Mouse (Mus musculus) layer of hippocampus, postnatal 25 days (tissue): ENCODE measurements around the gene Cryba4. TPM values are rescaled to one million over a fixed set of nuclear protein-coding genes. Genes with fewer than 3 reads are reported as not detected.

ENCODE experiments used
- DNase-seq, 2 experiments: peaks; one replicate each; pipeline ENCODE4 v3.0.0; 2022; ENCODE audit warnings: mixed read lengths in 2 of 2, low spot score in 1 of 2; ENCODE audit errors: extremely low spot score in 1 of 2
- total RNA-seq, 2 experiments: library from RNA; stranded (reverse); gene quantifications; 2 replicates each; pipeline ENCODE4 v1.2.3; 2021

Gene Cryba4
- total RNA-seq, 2 experiments from 2014 or later, result 1.1 to 1.2 TPM

- DNase-seq, result peak; percentile 93 to 99
Measured at GRCm38 (mm10) chr5:112240761-112241160, 11.6 kb downstream of the Cryba4 start.

GRCm38 (mm10) chr5:112238781-112239482 is 13.4 kb downstream of the Cryba4 start:
- DNase-seq, result no peak

- no peak for DNase-seq
Measured at GRCm38 (mm10) chr5:112237866-112238570, 14.3 kb downstream of the Cryba4 start.

- DNase-seq, result no peak
Measured at GRCm38 (mm10) chr5:112237439-112237838, 14.9 kb downstream of the Cryba4 start.

- no peak for DNase-seq
Measured at GRCm38 (mm10) chr5:112236631-112237030, 15.7 kb downstream of the Cryba4 start.

- DNase-seq, result no peak
Measured at GRCm38 (mm10) chr5:112235806-112236205, 16.5 kb downstream of the Cryba4 start.

GRCm38 (mm10) chr5:112228240-112229076 is 23.9 kb downstream of the Cryba4 start:
- peak; percentile 53 to 62 for DNase-seq

- DNase-seq, result no peak
Measured at GRCm38 (mm10) chr5:112227898-112228239, 24.4 kb downstream of the Cryba4 start.

GRCm38 (mm10) chr5:112227354-112227753 is 25.0 kb downstream of the Cryba4 start:
- DNase-seq, result peak; percentile 46 to 58

GRCm38 (mm10) chr5:112225591-112225990 is 26.7 kb downstream of the Cryba4 start:
- no peak for DNase-seq

- no peak for DNase-seq
Measured at GRCm38 (mm10) chr5:112220203-112220602, 32.1 kb downstream of the Cryba4 start.

- no peak for DNase-seq
Measured at GRCm38 (mm10) chr5:112219398-112219797, 32.9 kb downstream of the Cryba4 start.

- no peak for DNase-seq
Measured at GRCm38 (mm10) chr5:112218679-112219078, 33.6 kb downstream of the Cryba4 start.

- DNase-seq, result no peak
Measured at GRCm38 (mm10) chr5:112217031-112217430, 35.3 kb downstream of the Cryba4 start.

- DNase-seq, result no peak
Measured at GRCm38 (mm10) chr5:112216335-112216734, 36.0 kb downstream of the Cryba4 start.

- peak in 1 of 2 experiments; percentile 27 for DNase-seq
Measured at GRCm38 (mm10) chr5:112215801-112216251, 36.5 kb downstream of the Cryba4 start.

GRCm38 (mm10) chr5:112215291-112215751 is 37.0 kb downstream of the Cryba4 start:
- peak; percentile 46 to 54 for DNase-seq

- DNase-seq, result peak; percentile 65 to 80
Measured at GRCm38 (mm10) chr5:112214419-112214818, 37.9 kb downstream of the Cryba4 start.

- DNase-seq, result peak in 1 of 2 experiments; percentile 40
Measured at GRCm38 (mm10) chr5:112213331-112214240, 38.7 kb downstream of the Cryba4 start.
